Mouse (Mus musculus) limb, embryonic 12.5 days (tissue): Measurements from ENCODE around the gene 1700037H04Rik. TPM values are rescaled to one million over a fixed set of nuclear protein-coding genes. Genes with fewer than 3 reads are reported as not detected.
"Not testable (repeated sequence)": the region's sequence is repeated elsewhere in the genome, so short reads cannot be mapped to it uniquely, and the experiment has no call there.

Source experiments
- ATAC-seq: fragments of 200-750 bp; cut with Nextera tagmentation; 2 replicates; pipeline ENCODE4 v1.8.0; 2017; ENCODE audit warnings: low read depth, moderate TSS enrichment; ENCODE audit not compliant: insufficient number of reproducible peaks, insufficient read depth, low FRiP score, low TSS enrichment
- H3K27ac ChIP-seq: fragments of 300-500 bp; sonication (generic); 2 replicates; pipeline ENCODE4 v1.5.1; 2016; ENCODE audit warnings: mild to moderate bottlenecking, moderate library complexity
- H3K27me3 ChIP-seq: fragments of 300-500 bp; sonication (generic); 2 replicates; pipeline ENCODE4 v1.6.1; 2016; ENCODE audit warnings: mild to moderate bottlenecking, moderate library complexity
- H3K36me3 ChIP-seq: fragments of 300-500 bp; sonication (generic); 2 replicates; pipeline ENCODE4 v1.6.1; 2016; ENCODE audit warnings: mild to moderate bottlenecking, moderate library complexity
- H3K4me1 ChIP-seq: fragments of 300-500 bp; sonication (generic); replicated peaks from 2 replicates; pipeline ENCODE4 v1.6.1; 2016
- H3K4me2 ChIP-seq: fragments of 300-500 bp; sonication (generic); 2 replicates; pipeline ENCODE4 v1.6.1; 2016; ENCODE audit warnings: mild to moderate bottlenecking, moderate library complexity
- H3K4me3 ChIP-seq: fragments of 300-500 bp; sonication (generic); replicated peaks from 2 replicates; pipeline ENCODE4 v1.5.1; 2016; ENCODE audit warnings: mild to moderate bottlenecking
- H3K9ac ChIP-seq: fragments of 300-500 bp; sonication (generic); replicated peaks from 2 replicates; pipeline ENCODE4 v1.6.1; 2016; ENCODE audit warnings: mild to moderate bottlenecking, moderate library complexity
- H3K9me3 ChIP-seq: fragments of 300-500 bp; sonication (generic); 2 replicates; pipeline ENCODE4 v1.6.1; 2016; ENCODE audit warnings: mild to moderate bottlenecking, moderate library complexity
- WGBS: fragments of 180-500 bp; shearing (Covaris S2); methylation state at CpG from one replicate; pipeline ENCODE4 v1.1.7; 2016; 5-methylcytosine and 5-hydroxymethylcytosine counted together
- polyA plus RNA-seq: library from polyadenylated mRNA; unstranded; fragments of >200 nt; fragmentation: Nextera tagmentation; extraction: Ambion mirVana; gene quantifications from 2 replicates; pipeline ENCODE4 v1.2.1, GENCODE M21; 2016

Gene 1700037H04Rik
- polyA plus RNA-seq, 1 experiment from 2014 or later: 58.2 TPM

GRCm38 (mm10) chr2:131125157-131125963 lies 34.5 kb downstream of the 1700037H04Rik start:
- 91% methylated on average over 9 of the region's 9 CpGs for WGBS

DNA sequence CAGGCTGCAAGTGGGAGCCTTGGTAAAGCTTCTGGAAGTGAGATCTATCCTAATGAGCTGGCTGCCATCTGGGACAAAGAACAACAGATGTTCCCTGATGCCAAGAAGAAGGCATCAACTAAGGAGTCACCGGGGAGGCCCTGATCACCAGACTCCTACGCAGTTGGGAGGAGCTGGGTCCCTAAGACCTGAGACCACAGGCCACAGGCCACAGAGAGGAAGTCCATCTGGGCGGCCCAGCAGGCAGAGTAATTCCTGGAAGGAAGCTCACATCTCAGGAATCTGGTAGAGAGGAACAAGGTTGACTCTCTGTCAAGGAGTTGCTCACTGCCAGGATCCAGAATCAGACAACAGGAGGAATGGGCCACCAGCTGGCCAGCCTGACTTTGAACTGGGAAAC lies 35.7 kb downstream of the 1700037H04Rik start:
- Histone ChIP-seq H3K9me3 (no peaks in the 10 kb centered on the region), H3K4me1 (peaks cover 34% of the 10 kb centered on the region), H3K27ac (no peak overlapping the region), H3K9ac (no peak overlapping the region), H3K27me3 (no peaks in the 10 kb centered on the region), H3K36me3 (0 out of 2 replicates have a peak, but pooled peaks cover 4% of the 10 kb centered on the region), H3K4me3 (no peak overlapping the region), H3K4me2 (no peak overlapping the region)
- 66% methylated on average over 3 of the region's 3 CpGs for whole genome bisulfite sequencing
- ATAC-seq: no peak

More at GRCm38 (mm10) chr2:131125157-131125963, 34.5 kb downstream of the 1700037H04Rik start:
- Histone ChIP-seq H3K4me2 (no peak overlapping the region), H3K27me3 (no peaks in the 10 kb centered on the region), H3K4me1 (peaks cover 35% of the 10 kb centered on the region), H3K36me3 (peaks cover 10% of the 10 kb centered on the region; the same call in 1 of the 2 replicates), H3K9me3 (no peaks in the 10 kb centered on the region), H3K9ac (no peak overlapping the region), H3K27ac (no peak overlapping the region), H3K4me3 (no peak overlapping the region)
- ATAC-seq: no peak

DNA sequence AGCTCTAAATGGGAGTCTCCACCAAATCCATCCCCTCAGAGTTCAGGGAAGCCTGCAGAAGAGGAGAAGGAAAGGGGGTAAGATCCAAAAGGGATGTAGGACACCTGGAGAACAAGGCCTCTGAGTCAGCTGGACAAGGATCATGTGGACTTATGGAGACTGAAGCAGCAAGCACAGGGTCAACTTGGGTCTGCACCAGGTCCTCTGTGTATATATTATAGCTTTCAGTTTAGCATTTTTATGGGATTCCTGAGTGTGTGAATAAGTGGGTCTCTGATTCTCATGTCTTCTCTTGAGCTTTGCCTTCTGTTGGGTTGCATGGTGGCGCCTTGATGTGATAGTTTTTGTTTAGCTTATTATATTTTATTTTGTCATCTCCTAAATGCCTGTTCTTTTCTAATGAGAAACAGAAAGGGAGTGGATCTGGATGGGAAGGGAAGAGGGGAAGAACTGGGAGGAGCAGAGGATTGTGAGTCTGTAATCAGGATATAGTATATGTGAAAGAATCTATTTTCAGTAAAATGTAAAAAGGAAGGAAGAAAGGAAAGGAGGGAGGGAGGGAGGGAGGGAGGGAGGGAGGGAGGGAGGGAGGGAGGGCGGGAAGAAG lies 40.8 kb downstream of the 1700037H04Rik start:
- Histone ChIP-seq H3K36me3 (no peaks in the 10 kb centered on the region), H3K27ac (no peak overlapping the region), H3K4me1 (no peaks in the 10 kb centered on the region), H3K9me3 (no peaks in the 10 kb centered on the region), H3K9ac (no peak overlapping the region), H3K4me3 (no peak overlapping the region), H3K27me3 (no peaks in the 10 kb centered on the region), H3K4me2 (no peak overlapping the region)
- 78% methylated on average over 1 of the region's 2 CpGs for WGBS
- no peak for ATAC-seq

- no peaks in the 10 kb centered on the region for H3K36me3 ChIP-seq
- no peaks in the 10 kb centered on the region for H3K9me3 ChIP-seq
- no peaks in the 10 kb centered on the region for H3K27me3 ChIP-seq
- no peak overlapping the region for H3K4me2 ChIP-seq
- no peak overlapping the region for H3K4me3 ChIP-seq
- no peaks in the 10 kb centered on the region for H3K4me1 ChIP-seq
- no peak overlapping the region for H3K27ac ChIP-seq
- 91% methylated on average over 5 of the region's 5 CpGs for WGBS
- no peak for ATAC-seq
- H3K9ac ChIP-seq: no peak overlapping the region
These were observed 53.9 kb downstream of the 1700037H04Rik start for GRCm38 (mm10) chr2:131105989-131106388.

- H3K4me2 ChIP-seq, H3K4me3 ChIP-seq, H3K4me1 ChIP-seq, H3K9ac ChIP-seq, H3K27ac ChIP-seq, ATAC-seq, H3K36me3 ChIP-seq, H3K9me3 ChIP-seq, H3K27me3 ChIP-seq: not testable (repeated sequence)
- WGBS: 61% methylated on average over 4 of the region's 4 CpGs
These were observed 54.8 kb downstream of the 1700037H04Rik start for GRCm38 (mm10) chr2:131105061-131105460.

DNA sequence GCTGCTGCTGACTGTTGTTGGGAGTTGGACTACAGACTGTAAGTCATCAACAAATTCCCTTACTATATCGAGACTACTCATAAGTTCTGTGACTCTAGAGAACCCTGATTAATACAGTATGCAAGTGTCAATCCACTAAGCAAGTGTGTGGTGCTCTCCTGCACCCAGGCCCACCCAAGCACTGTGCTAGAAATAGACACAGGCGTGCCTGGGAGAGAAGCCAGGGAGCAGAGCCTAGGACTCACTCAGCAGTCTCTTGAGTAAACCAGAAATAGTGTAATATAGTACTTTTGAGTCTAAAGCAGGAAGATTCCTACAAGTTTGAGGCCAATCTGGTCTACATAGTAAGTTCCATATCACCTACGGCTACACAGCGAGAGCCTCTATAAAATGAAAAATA lies 55.9 kb downstream of the 1700037H04Rik start:
- Histone ChIP-seq H3K27me3 (no peaks in the 10 kb centered on the region), H3K27ac (no peak overlapping the region), H3K9ac (no peak overlapping the region), H3K9me3 (no peaks in the 10 kb centered on the region), H3K4me1 (no peaks in the 10 kb centered on the region), H3K36me3 (no peaks in the 10 kb centered on the region), H3K4me2 (no peak overlapping the region), H3K4me3 (no peak overlapping the region)
- WGBS: 90% methylated on average over 4 of the region's 4 CpGs
- ATAC-seq: no peak

DNA sequence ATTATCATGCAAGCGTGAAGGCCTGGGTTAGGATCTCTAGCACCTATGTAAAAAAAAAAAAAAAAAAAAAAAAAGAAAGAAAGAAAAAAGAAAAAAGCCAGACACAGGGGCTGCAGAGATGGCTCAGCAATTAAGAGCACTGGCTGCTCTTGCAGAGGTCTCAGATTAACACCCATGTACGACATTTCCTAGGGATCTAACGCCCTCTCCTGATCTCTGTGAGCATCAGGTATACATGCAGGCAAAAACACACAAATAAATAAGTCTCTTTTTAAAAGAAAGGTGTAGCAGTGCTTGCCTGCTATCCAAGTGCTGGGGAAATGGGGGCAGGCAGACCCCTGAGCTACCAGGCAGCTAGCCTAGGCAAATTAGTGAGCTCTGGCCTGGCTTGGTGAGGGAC lies 58.4 kb downstream of the 1700037H04Rik start:
- peaks cover 9% of the 10 kb centered on the region for H3K4me1 ChIP-seq
- no peaks in the 10 kb centered on the region for H3K9me3 ChIP-seq
- H3K36me3 ChIP-seq: no peaks in the 10 kb centered on the region
- no peak overlapping the region for H3K4me3 ChIP-seq
- no peak overlapping the region for H3K9ac ChIP-seq
- H3K27me3 ChIP-seq: no peaks in the 10 kb centered on the region
- 45% methylated on average over 3 of the region's 3 CpGs for WGBS
- H3K4me2 ChIP-seq: no peak overlapping the region
- no peak overlapping the region for H3K27ac ChIP-seq
- no peak for ATAC-seq

GRCm38 (mm10) chr2:131097087-131097486 lies 62.8 kb downstream of the 1700037H04Rik start:
- Histone ChIP-seq H3K9me3 (no peaks in the 10 kb centered on the region), H3K27me3 (no peaks in the 10 kb centered on the region), H3K4me3 (no peak overlapping the region), H3K36me3 (no peaks in the 10 kb centered on the region), H3K4me2 (no peak overlapping the region), H3K4me1 (peaks cover 15% of the 10 kb centered on the region), H3K27ac (no peak overlapping the region), H3K9ac (no peak overlapping the region)
- WGBS: 80% methylated on average over 4 of the region's 4 CpGs
- no peak for ATAC-seq

Other genes starting within 250 kb of the 1700037H04Rik start
- gene Gfra4, start 117.0 kb downstream of the 1700037H04Rik start, polyA plus RNA-seq: 16.3 and 18.8 TPM in 2 replicates
- gene Adam33, start 96.3 kb downstream of the 1700037H04Rik start, polyA plus RNA-seq: 5.2 and 8.5 TPM in 2 replicates
- gene Siglec1, start 73.3 kb downstream of the 1700037H04Rik start, polyA plus RNA-seq: 0.13 and 0.14 TPM in 2 replicates
- 20.7 and 21.2 TPM in 2 replicates for gene Hspa12b, start 32.8 kb downstream of the 1700037H04Rik start, polyA plus RNA-seq
- not detected in 2 replicates for gene Gm11037, start 26.6 kb downstream of the 1700037H04Rik start, polyA plus RNA-seq
- gene Cenpb, start 20.0 kb upstream of the 1700037H04Rik start, polyA plus RNA-seq: 11.8 and 14.9 TPM in 2 replicates
- gene Cdc25b, start 26.9 kb upstream of the 1700037H04Rik start, polyA plus RNA-seq: 55.4 and 55.5 TPM in 2 replicates
- 4.5 and 5.5 TPM in 2 replicates for gene Spef1, start 27.2 kb upstream of the 1700037H04Rik start, polyA plus RNA-seq
- gene Ap5s1, start 47.0 kb upstream of the 1700037H04Rik start, polyA plus RNA-seq: 23.3 and 26.7 TPM in 2 replicates
- 17.2 and 17.9 TPM in 2 replicates for gene Mavs, start 74.0 kb upstream of the 1700037H04Rik start, polyA plus RNA-seq
- 59.7 and 65.6 TPM in 2 replicates for gene Pank2, start 102.4 kb upstream of the 1700037H04Rik start, polyA plus RNA-seq
- 10.4 and 10.7 TPM in 2 replicates for gene Rnf24, start 192.8 kb upstream of the 1700037H04Rik start, polyA plus RNA-seq